Mouse (Mus musculus) kidney, adult 18-20 months (tissue): Measurements from ENCODE around the gene Phox2a.

ENCODE experiments used
- DNase-seq: peaks from one replicate; pipeline ENCODE4 v3.0.0; 2021

Phox2a gene

GRCm38 (mm10) chr7:101837606-101838471, 19.7 kb downstream of the Phox2a start, which contains the start of gene Inppl1:
Inppl1 (minus strand) TSS chr7:101838229.
- peak; percentile 96 for DNase-seq

GRCm38 (mm10) chr7:101844186-101844585, 26.1 kb downstream of the Phox2a start:
- DNase-seq = no peak

GRCm38 (mm10) chr7:101847934-101848333, 29.8 kb downstream of the Phox2a start:
- no peak for DNase-seq

- no peak for DNase-seq
Observed at GRCm38 (mm10) chr7:101851689-101852088, 33.6 kb downstream of the Phox2a start.

GRCm38 (mm10) chr7:101852846-101853245, 34.7 kb downstream of the Phox2a start:
- peak; percentile 13 for DNase-seq

- DNase-seq = no peak
Observed at GRCm38 (mm10) chr7:101853816-101854215, 35.7 kb downstream of the Phox2a start.

GRCm38 (mm10) chr7:101857094-101857493, 39.0 kb downstream of the Phox2a start, which contains the start of gene Folr2:
Folr2 (minus strand) TSS chr7:101857194.
- no peak for DNase-seq

GRCm38 (mm10) chr7:101858362-101858761, 40.2 kb downstream of the Phox2a start:
- DNase-seq = no peak

- DNase-seq = peak; percentile 21
Observed at GRCm38 (mm10) chr7:101860978-101861377, 42.9 kb downstream of the Phox2a start.

GRCm38 (mm10) chr7:101862291-101862690, 44.2 kb downstream of the Phox2a start:
- DNase-seq = no peak

GRCm38 (mm10) chr7:101863415-101863814, 45.3 kb downstream of the Phox2a start, which contains the start of gene Anapc15:
Anapc15 (plus strand) TSS chr7:101863715.
- no peak for DNase-seq

- no peak for DNase-seq
Observed at GRCm38 (mm10) chr7:101866491-101867265, 48.6 kb downstream of the Phox2a start.

GRCm38 (mm10) chr7:101867482-101867881, 49.4 kb downstream of the Phox2a start:
- DNase-seq = no peak

- DNase-seq = peak; percentile 61
Observed at GRCm38 (mm10) chr7:101868241-101869162, 50.4 kb downstream of the Phox2a start.

GRCm38 (mm10) chr7:101869163-101869500, 51.0 kb downstream of the Phox2a start:
- peak; percentile 41 for DNase-seq

- peak; percentile 72 for DNase-seq
Observed at GRCm38 (mm10) chr7:101870629-101871028, 52.5 kb downstream of the Phox2a start, which contains the start of gene Folr1. Folr1 (minus strand) TSS chr7:101870788.

- peak; percentile 34 for DNase-seq
Observed at GRCm38 (mm10) chr7:101871296-101871695, 53.2 kb downstream of the Phox2a start.
